Mouse (Mus musculus) small intestine, adult 2 months (tissue): Measurements from ENCODE around the gene Tmcc1. TPM values are rescaled to one million over a fixed set of nuclear protein-coding genes. Genes with fewer than 3 reads are reported as not detected.

ENCODE experiments used
- H3K27ac ChIP-seq: fragments of 200-500 bp; 2 replicates; pipeline ENCODE4 v1.5.1; 2012; ENCODE audit warnings: low read depth, low read length, control low read depth, inconsistent platforms; ENCODE audit not compliant: insufficient read depth
- H3K27me3 ChIP-seq: fragments of 200-500 bp; 2 replicates; pipeline ENCODE4 v1.6.1; 2012; ENCODE audit warnings: mild to moderate bottlenecking, moderate library complexity, low read length, inconsistent platforms; ENCODE audit not compliant: control insufficient read depth, insufficient read depth
- H3K36me3 ChIP-seq: fragments of 200-500 bp; 2 replicates; pipeline ENCODE4 v1.6.1; 2012; ENCODE audit warnings: mild to moderate bottlenecking, low read length, control low read depth, inconsistent platforms; ENCODE audit not compliant: control insufficient read depth, insufficient read depth
- H3K4me1 ChIP-seq: fragments of 200-500 bp; 2 replicates; pipeline ENCODE4 v1.6.1; 2012; ENCODE audit warnings: low read length, inconsistent platforms, mixed read lengths; ENCODE audit not compliant: control insufficient read depth, insufficient read depth, insufficient read length
- H3K4me3 ChIP-seq: fragments of 200-500 bp; 2 replicates; pipeline ENCODE4 v1.5.1; 2012; ENCODE audit warnings: low read depth, mild to moderate bottlenecking, control low read depth, inconsistent platforms, low read length, moderate library complexity
- CTCF ChIP-seq: fragments of 200-500 bp; IDR thresholded peaks from 2 replicates; pipeline ENCODE4 v1.5.1; 2012; ENCODE audit warnings: low read depth, mild to moderate bottlenecking, control low read depth, inconsistent platforms, low read length, moderate library complexity, mixed read lengths; ENCODE audit not compliant: insufficient replicate concordance, insufficient read length; ENCODE audit errors: extremely low read depth
- POLR2A ChIP-seq: fragments of 200-500 bp; IDR thresholded peaks from 2 replicates; pipeline ENCODE4 v1.6.1; 2012; ENCODE audit warnings: low read depth, mild to moderate bottlenecking, control low read depth, inconsistent platforms, low read length, moderate library complexity
- WGBS: fragments of 180-500 bp; shearing (Covaris S2); methylation state at CpG from one replicate; pipeline ENCODE4 v1.1.7; 2018; 5-methylcytosine and 5-hydroxymethylcytosine counted together
- polyA plus RNA-seq: library from polyadenylated mRNA; depleted of rRNA; stranded (reverse); fragments of >200 nt; gene quantifications from 2 replicates; pipeline ENCODE4 v1.2.3, GENCODE M21; 2012

Tmcc1 gene
- polyA plus RNA-seq, 1 experiment = 11.7 TPM

DNA sequence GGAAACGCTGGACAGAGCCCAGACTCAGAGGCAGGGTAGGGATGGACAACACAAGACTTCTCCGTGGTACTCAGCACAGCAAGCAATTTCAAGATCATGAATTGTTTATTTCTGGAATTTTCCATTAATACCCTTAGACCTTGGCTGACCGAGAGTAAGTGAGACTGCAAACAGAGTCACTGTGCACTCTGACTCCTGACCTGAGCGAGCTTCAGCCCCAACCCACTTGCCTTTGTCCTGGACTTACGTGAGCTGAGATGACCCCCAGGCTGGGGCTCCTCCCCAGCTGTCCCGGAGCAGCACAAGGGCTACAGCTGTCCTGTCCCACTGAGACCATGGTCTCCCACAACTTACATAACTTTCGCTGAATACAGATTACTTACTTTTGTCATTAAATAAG is 210.4 kb downstream of the Tmcc1 start:
- Histone ChIP-seq H3K4me3 (no peak overlapping the region), H3K27me3 (no peaks in the 10 kb centered on the region), H3K36me3 (no peaks in the 10 kb centered on the region), H3K27ac (no peak overlapping the region; the same call in 1 of the 2 replicates), H3K4me1 (peaks cover 5% of the 10 kb centered on the region)
- WGBS = 63% methylated on average over 7 of the region's 7 CpGs
- no peak for TF ChIP-seq POLR2A
- TF ChIP-seq CTCF = no peak

DNA sequence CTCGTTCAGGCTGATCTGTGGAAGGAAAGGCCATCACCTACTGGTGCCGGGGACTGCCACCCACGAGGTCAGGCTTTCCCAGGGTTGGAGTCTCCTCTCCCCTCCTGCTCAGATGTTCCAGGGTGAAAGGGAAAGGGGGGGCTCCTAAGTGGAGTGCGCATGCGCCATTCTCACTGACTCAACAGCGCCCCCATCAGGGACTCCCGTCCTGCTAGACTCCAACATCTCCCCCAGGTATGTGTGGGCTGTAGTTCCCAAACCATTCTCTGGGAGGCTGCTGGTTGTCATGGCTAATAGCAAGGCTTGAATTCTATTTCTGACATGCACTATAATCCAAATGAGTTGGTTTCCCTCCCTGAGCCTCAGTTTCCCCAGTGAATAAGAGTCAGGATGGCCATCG is 214.7 kb downstream of the Tmcc1 start:
- WGBS = 71% methylated on average over 8 of the region's 8 CpGs
- TF ChIP-seq CTCF (no peak), POLR2A (no peak)
- no peaks in the 10 kb centered on the region for H3K36me3 ChIP-seq
- H3K27me3 ChIP-seq = no peaks in the 10 kb centered on the region
- no peaks in the 10 kb centered on the region; the same call in 1 of the 2 replicates for H3K4me1 ChIP-seq
- no peak overlapping the region for H3K4me3 ChIP-seq
- H3K27ac ChIP-seq = no peak overlapping the region

DNA sequence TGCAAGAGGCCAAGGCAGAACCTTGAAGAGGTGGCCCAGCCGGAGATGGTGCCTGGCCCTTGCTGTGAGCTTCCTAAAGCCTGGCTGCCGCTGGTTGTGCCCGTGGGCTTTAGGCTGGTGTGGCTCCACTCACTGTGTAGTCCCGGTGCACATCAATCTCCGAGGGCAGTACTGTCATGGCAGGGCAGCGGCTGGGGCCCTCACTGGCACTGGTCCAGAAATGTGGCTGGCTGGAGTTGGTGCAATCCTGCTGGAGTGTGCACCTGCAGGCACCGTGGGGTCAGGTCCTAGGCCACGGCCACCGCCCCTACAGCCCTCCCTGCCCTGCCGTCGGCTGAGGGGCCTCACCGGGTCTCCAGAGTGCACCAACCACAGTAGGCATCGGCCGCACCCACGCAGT is 215.5 kb downstream of the Tmcc1 start:
- WGBS = 60% methylated on average over 15 of the region's 15 CpGs
- TF ChIP-seq POLR2A (no peak), CTCF (no peak)

GRCm38 (mm10) chr6:115975606-115976005 is 217.7 kb downstream of the Tmcc1 start:
- no peaks in the 10 kb centered on the region for H3K36me3 ChIP-seq
- H3K27me3 ChIP-seq = no peaks in the 10 kb centered on the region
- no peak overlapping the region for H3K27ac ChIP-seq
- peaks cover 5% of the 10 kb centered on the region for H3K4me1 ChIP-seq
- no peak for TF ChIP-seq POLR2A
- TF ChIP-seq CTCF = no peak
- WGBS = 73% methylated on average over 8 of the region's 8 CpGs
- no peak overlapping the region for H3K4me3 ChIP-seq

More for the DNA sequence above, 215.5 kb downstream of the Tmcc1 start:
- Histone ChIP-seq H3K27ac (no peak overlapping the region), H3K4me3 (no peak overlapping the region), H3K27me3 (no peaks in the 10 kb centered on the region), H3K4me1 (no peaks in the 10 kb centered on the region; the same call in 1 of the 2 replicates), H3K36me3 (no peaks in the 10 kb centered on the region)

DNA sequence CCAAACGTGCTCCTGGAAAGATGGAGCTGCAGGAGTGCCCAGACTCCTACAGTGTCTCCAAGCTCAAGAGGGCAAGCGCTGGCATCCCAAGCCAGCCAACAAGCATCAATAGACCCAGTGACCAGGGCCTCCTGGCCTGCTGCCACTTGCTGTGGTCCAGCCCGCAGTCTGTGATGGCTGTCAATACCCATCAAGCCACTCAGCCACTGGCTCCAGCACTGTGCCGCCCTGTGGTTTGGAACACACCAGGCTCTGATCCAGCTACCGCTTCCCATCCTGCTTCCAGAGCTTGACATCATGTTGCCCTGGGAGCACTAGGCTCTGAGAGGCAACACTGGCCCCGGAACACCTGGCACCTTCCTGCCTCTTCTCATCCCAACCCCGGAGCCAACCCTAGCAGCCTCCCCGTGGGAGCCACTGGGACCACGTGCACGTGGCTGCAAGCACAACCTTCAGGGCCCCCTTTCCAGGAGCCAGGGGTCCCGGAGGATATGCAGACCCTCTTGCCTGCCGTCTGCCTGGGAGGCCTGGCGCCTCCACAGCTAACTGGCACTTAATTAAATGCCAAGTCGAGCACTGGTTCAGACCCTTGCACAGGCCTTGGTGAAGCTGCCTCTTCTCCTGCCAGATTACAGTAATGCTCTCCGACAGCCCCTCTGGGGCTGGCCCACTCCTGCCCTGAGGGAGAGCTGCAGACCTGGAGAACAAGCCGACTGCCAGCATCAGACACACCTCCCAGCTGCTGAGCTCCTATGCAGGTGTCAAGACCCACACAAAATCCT is 219.2 kb downstream of the Tmcc1 start:
- Histone ChIP-seq H3K4me1 (peaks cover 5% of the 10 kb centered on the region), H3K4me3 (no peak overlapping the region), H3K36me3 (no peaks in the 10 kb centered on the region), H3K27ac (no peak overlapping the region), H3K27me3 (no peaks in the 10 kb centered on the region)
- WGBS = 81% methylated on average over 16 of the region's 16 CpGs
- TF ChIP-seq CTCF (no peak), POLR2A (no peak)

GRCm38 (mm10) chr6:115973139-115973875 is 220.0 kb downstream of the Tmcc1 start:
- H3K4me1 ChIP-seq = peaks cover 9% of the 10 kb centered on the region
- TF ChIP-seq CTCF (no peak), POLR2A (no peak)
- H3K27ac ChIP-seq = no peak overlapping the region
- WGBS = 81% methylated on average over 15 of the region's 15 CpGs
- H3K4me3 ChIP-seq = no peak overlapping the region
- H3K36me3 ChIP-seq = no peaks in the 10 kb centered on the region
- no peaks in the 10 kb centered on the region for H3K27me3 ChIP-seq

DNA sequence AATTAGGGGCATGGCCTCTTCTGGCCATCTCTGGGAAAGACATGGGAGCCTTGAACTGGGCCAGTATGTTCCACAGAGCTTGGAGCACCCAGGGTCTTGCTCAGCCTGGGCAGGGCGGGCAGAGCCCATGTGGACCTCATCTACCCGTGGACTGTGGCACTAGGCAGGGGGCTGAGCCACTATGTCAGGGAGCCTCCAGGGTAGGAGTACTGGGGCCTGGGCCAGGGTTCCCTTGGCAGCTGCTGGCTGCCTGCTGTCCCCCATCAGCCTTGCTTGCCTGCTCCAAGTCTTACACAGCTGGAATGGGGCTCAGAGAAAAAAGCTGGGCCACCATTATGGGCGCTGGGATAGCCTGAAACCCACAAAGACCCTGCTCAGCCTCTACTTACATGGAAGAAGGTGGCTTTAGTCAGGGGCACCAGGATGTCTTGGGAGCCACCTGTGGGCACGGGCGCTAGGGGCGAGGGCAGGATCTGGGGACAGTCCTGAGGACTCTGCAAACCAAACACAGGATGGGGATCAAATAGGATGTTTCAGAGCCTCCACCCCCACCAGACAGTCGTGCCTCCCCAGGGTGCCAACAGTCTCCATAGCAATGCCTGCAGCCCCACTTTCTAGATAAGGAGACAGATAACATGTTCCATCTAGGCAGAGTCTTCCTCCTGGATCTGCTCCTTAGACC is 221.1 kb downstream of the Tmcc1 start:
- Histone ChIP-seq H3K4me3 (no peak overlapping the region), H3K36me3 (no peaks in the 10 kb centered on the region), H3K27me3 (no peaks in the 10 kb centered on the region), H3K27ac (no peak overlapping the region), H3K4me1 (peaks cover 17% of the 10 kb centered on the region)
- 76% methylated on average over 7 of the region's 7 CpGs for WGBS
- TF ChIP-seq CTCF = no peak
- no peak for TF ChIP-seq POLR2A
